Mouse (Mus musculus) embryonic facial prominence, embryonic 13.5 days (tissue): ENCODE data around the gene Gm14851. TPM values are rescaled to one million over a fixed set of nuclear protein-coding genes. Genes with fewer than 3 reads are reported as not detected.
"Not testable (repeated sequence)": the region's sequence is repeated elsewhere in the genome, so short reads cannot be mapped to it uniquely, and the experiment has no call there.

ENCODE experiments used
- ATAC-seq: fragments of 200-750 bp; cut with Nextera tagmentation; 2 replicates; pipeline ENCODE4 v1.8.0; 2017; ENCODE audit warnings: low read depth; ENCODE audit not compliant: insufficient number of reproducible peaks, insufficient read depth, low FRiP score, low TSS enrichment
- H3K27ac ChIP-seq: fragments of 300-500 bp; sonication (generic); 2 replicates; pipeline ENCODE4 v1.5.1; 2015; ENCODE audit warnings: moderate library complexity, mild to moderate bottlenecking, inconsistent platforms
- H3K27me3 ChIP-seq: fragments of 300-500 bp; sonication (generic); 2 replicates; pipeline ENCODE4 v1.6.1; 2015; ENCODE audit warnings: mild to moderate bottlenecking, inconsistent platforms
- H3K36me3 ChIP-seq: fragments of 300-500 bp; sonication (generic); 2 replicates; pipeline ENCODE4 v1.6.1; 2015; ENCODE audit warnings: mild to moderate bottlenecking, inconsistent platforms
- H3K4me1 ChIP-seq: fragments of 300-500 bp; sonication (generic); 2 replicates; pipeline ENCODE4 v1.6.1; 2015; ENCODE audit warnings: inconsistent platforms
- H3K4me2 ChIP-seq: fragments of 300-500 bp; sonication (generic); 2 replicates; pipeline ENCODE4 v1.6.1; 2015; ENCODE audit warnings: moderate library complexity, mild to moderate bottlenecking, inconsistent platforms
- H3K4me3 ChIP-seq: fragments of 300-500 bp; sonication (generic); 2 replicates; pipeline ENCODE4 v1.5.1; 2015; ENCODE audit warnings: mild to moderate bottlenecking, inconsistent platforms
- H3K9ac ChIP-seq: fragments of 300-500 bp; sonication (generic); 2 replicates; pipeline ENCODE4 v1.6.1; 2015; ENCODE audit warnings: mild to moderate bottlenecking, inconsistent platforms
- H3K9me3 ChIP-seq: fragments of 300-500 bp; sonication (generic); 2 replicates; pipeline ENCODE4 v1.6.1; 2016; ENCODE audit warnings: inconsistent platforms
- WGBS: fragments of 180-500 bp; shearing (Covaris S2); methylation state at CpG from one replicate; pipeline ENCODE4 v1.1.7; 2015; ENCODE audit warnings: mixed read lengths; 5-methylcytosine and 5-hydroxymethylcytosine counted together
- polyA plus RNA-seq: library from polyadenylated mRNA; unstranded; fragments of >200 nt; fragmentation: Nextera tagmentation; extraction: Ambion mirVana; gene quantifications from 2 replicates; pipeline ENCODE4 v1.2.1, GENCODE M21; 2015

Gm14851 gene
- not detected in 2 replicates for polyA plus RNA-seq

DNA sequence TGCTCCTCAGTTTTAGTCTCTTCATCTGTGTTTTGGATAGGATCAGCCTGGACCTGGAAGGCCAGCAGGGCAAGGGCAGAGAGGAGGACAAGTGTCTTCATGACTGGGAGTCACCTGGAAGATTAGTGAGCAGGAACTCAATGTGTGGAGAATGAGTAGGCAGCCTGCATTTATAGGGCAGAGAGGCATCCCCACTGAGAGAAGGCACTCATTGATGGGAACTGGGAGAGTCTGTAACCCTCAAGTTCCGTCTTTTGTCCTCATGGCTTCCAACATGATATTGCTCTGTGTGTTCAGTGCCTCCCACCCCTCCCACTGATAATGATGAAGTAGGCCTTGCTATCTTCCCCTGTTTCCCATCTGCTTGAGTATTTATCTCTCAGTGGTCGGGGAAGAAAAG lies at the start of gene Gm14851:
Gene Gm14851 (minus strand): TSS at position 101 of the 400 bp plus-strand sequence.
- 70% methylated on average over 1 of the region's 2 CpGs for WGBS
- not testable (repeated sequence) for H3K4me2 ChIP-seq, H3K4me3 ChIP-seq, H3K27me3 ChIP-seq, H3K4me1 ChIP-seq, H3K27ac ChIP-seq, H3K9ac ChIP-seq, H3K36me3 ChIP-seq, ATAC-seq, H3K9me3 ChIP-seq

GRCm38 (mm10) chr8:21134342-21134741 lies 38.5 kb upstream of the Gm14851 start, which contains the start of gene Defa30:
Defa30 (plus strand) TSS chr8:21134642.
- not testable (repeated sequence) for H3K36me3 ChIP-seq, H3K27me3 ChIP-seq, H3K27ac ChIP-seq, H3K9ac ChIP-seq, H3K4me3 ChIP-seq, H3K4me1 ChIP-seq, H3K4me2 ChIP-seq, H3K9me3 ChIP-seq, ATAC-seq
- WGBS: 57% methylated on average over 3 of the region's 3 CpGs

GRCm38 (mm10) chr8:21093106-21093505 lies 2.7 kb downstream of the Gm14851 start:
- Histone ChIP-seq H3K9ac (no peak overlapping the region), H3K27me3 (no peaks in the 10 kb centered on the region), H3K9me3 (peaks cover 3% of the 10 kb centered on the region; the same call in 1 of the 2 replicates), H3K27ac (no peak overlapping the region), H3K36me3 (no peaks in the 10 kb centered on the region), H3K4me1 (no peaks in the 10 kb centered on the region), H3K4me2 (no peak overlapping the region), H3K4me3 (no peak overlapping the region)
- ATAC-seq: no peak
- WGBS: 39% methylated on average over 4 of the region's 4 CpGs

DNA sequence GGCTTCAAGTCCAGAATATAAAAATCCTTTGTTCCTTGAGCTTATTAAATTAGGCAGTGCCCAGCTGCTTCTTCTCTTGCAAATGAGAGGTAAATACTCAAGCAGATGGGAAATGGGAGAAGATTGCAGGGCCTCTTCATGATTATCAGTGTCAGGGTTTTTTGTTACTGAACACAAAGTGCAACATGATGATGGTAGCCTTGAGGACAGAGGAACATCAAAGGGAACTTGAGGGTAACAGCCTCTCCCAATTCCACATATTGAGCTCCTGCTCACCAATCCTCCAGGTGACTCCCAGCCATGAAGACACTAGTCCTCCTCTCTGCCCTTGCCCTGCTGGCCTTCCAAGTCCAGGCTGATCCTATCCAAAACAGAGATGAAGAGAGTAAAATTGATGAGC lies 11.7 kb downstream of the Gm14851 start, which contains the start of gene Defa25:
Gene Defa25 (plus strand): TSS at position 301 of the 400 bp plus-strand sequence.
- H3K36me3 ChIP-seq, H3K9me3 ChIP-seq, H3K27me3 ChIP-seq, H3K4me1 ChIP-seq, H3K4me3 ChIP-seq, H3K4me2 ChIP-seq, H3K9ac ChIP-seq, ATAC-seq, H3K27ac ChIP-seq: not testable (repeated sequence)

DNA sequence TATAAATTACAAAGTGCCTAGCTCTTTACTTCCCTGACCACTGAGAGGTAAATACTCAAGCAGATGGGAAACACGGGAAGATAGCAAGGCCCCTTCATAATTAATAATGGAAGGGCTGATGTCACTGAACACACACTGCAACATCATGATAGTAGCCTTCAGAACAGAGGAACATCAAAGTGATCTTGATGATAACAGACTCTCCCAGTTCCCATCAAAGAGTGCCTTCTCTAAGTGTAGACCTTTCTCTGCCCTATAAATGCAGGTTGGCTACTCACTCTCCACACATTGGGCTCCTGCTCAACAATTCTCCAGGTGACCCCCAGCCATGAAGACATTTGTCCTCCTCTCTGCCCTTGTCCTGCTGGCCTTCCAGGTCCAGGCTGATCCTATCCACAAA lies 31.1 kb downstream of the Gm14851 start, which contains the start of gene Defa35:
Gene Defa35 (plus strand): TSS at position 301 of the 400 bp plus-strand sequence.
- H3K4me1 ChIP-seq, H3K27ac ChIP-seq, H3K4me3 ChIP-seq, H3K36me3 ChIP-seq, H3K9me3 ChIP-seq, H3K27me3 ChIP-seq, H3K9ac ChIP-seq, ATAC-seq, H3K4me2 ChIP-seq: not testable (repeated sequence)
- WGBS: 87% methylated on average over 1 of the region's 1 CpGs

- H3K9me3 ChIP-seq, H3K4me3 ChIP-seq, ATAC-seq, H3K27me3 ChIP-seq, H3K4me1 ChIP-seq, H3K36me3 ChIP-seq, H3K27ac ChIP-seq, H3K9ac ChIP-seq, H3K4me2 ChIP-seq: not testable (repeated sequence)
- no CpG with 5 or more reads among the region's 1 CpGs for WGBS
Measured at GRCm38 (mm10) chr8:21054747-21055146, 41.1 kb downstream of the Gm14851 start, which contains the start of gene Defa23. Defa23 (plus strand) TSS chr8:21055047.

Other genes starting within 250 kb of the Gm14851 start
- gene Defb33, start 203.4 kb downstream of the Gm14851 start, polyA plus RNA-seq: not detected in 2 replicates
- gene Gm15056, start 193.4 kb downstream of the Gm14851 start, polyA plus RNA-seq: not detected in 2 replicates
- gene Gm6040, start 174.0 kb downstream of the Gm14851 start, polyA plus RNA-seq: not detected in 2 replicates
- not detected in 2 replicates for gene AY761185, start 151.3 kb downstream of the Gm14851 start, polyA plus RNA-seq
- 1.2 TPM in 1 of 2 replicates, not detected in the other for gene Defa21, start 70.5 kb downstream of the Gm14851 start, polyA plus RNA-seq
- not detected in 2 replicates for gene Defa23, start 41.0 kb downstream of the Gm14851 start, polyA plus RNA-seq
- gene Defa35, start 31.0 kb downstream of the Gm14851 start, polyA plus RNA-seq: not detected in 2 replicates
- not detected in 2 replicates for gene Defa25, start 11.6 kb downstream of the Gm14851 start, polyA plus RNA-seq
- gene Defa30, start 38.6 kb upstream of the Gm14851 start, polyA plus RNA-seq: not detected in 2 replicates
- 1.8 TPM in 1 of 2 replicates, not detected in the other for gene Defa22, start 66.2 kb upstream of the Gm14851 start, polyA plus RNA-seq
- not detected in 2 replicates for gene Defa31, start 95.6 kb upstream of the Gm14851 start, polyA plus RNA-seq
- gene Gm15293, start 105.5 kb upstream of the Gm14851 start, polyA plus RNA-seq: not detected in 2 replicates
- not detected in 2 replicates for gene Gm15292, start 153.7 kb upstream of the Gm14851 start, polyA plus RNA-seq
- gene Defa27, start 219.5 kb upstream of the Gm14851 start, polyA plus RNA-seq: not detected in 2 replicates
- not detected in 2 replicates for gene Defa29, start 231.0 kb upstream of the Gm14851 start, polyA plus RNA-seq